In the genomic region with DNA sequence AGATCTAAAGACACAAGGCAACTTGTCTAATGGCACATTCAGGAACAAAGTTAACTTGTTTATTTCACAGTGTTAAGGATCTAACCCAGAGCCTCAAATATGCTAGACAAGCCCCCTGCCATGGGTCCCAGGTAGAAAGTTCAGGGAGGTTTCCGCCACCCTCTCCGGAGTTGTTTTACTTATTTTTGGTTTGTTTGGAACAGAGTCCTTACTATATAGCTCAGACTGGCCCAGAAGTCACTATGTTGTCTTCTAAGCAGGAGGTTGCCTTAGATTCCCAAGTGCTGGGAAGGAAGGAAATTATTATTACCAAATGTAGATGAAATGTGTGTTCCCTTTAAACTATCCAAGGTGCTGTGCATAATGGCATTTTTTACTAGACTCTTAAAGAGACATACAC, we compare ENCODE assay signal across 9 mouse cellular contexts. TPM values are rescaled to one million over a fixed set of nuclear protein-coding genes. Genes with fewer than 3 reads are reported as not detected.
DNase-seq lines count a peak whose midpoint lies in the region; ATAC-seq lines count a peak whose summit lies in the region.
"Had no signal": no experiment of that assay in that cellular context is flagged by ENCODE, and none has a peak within 500 bp of the region (broad histone marks: within the 10 kb centered on the region; RNA-seq: fewer than 3 reads in every experiment).

No protein-coding gene starts in this region.

- no peak overlapping the region for H3K4me3 ChIP-seq in forebrain, embryonic 15.5 days
- H3K4me3 ChIP-seq in liver, embryonic 15.5 days (replicated peaks) = peak overlapping the region; percentile 53

- WGBS in forebrain, embryonic 15.5 days = 45% methylated on average over 2 of the region's 2 CpGs
- WGBS in liver, embryonic 15.5 days (ENCODE audit: insufficient replicate concordance) = 62% methylated on average over 2 of the region's 2 CpGs

- H3K9ac ChIP-seq in forebrain, embryonic 15.5 days (replicated peaks) = no peak overlapping the region
- peak overlapping the region; percentile 0; the same call in 1 of the 2 replicates for H3K9ac ChIP-seq in liver, embryonic 15.5 days

- peak overlapping the region; percentile 45; the same call in 1 of the 2 replicates for H3K4me2 ChIP-seq in forebrain, embryonic 15.5 days (replicated peaks)
- H3K4me2 ChIP-seq in liver, embryonic 15.5 days = peak overlapping the region; percentile 62

- H3K36me3 ChIP-seq in forebrain, embryonic 15.5 days = no peaks in the 10 kb centered on the region
- no peaks in the 10 kb centered on the region for H3K36me3 ChIP-seq in liver, embryonic 15.5 days (replicated peaks)

- H3K27me3 ChIP-seq in forebrain, embryonic 15.5 days = no peaks in the 10 kb centered on the region
- no peaks in the 10 kb centered on the region for H3K27me3 ChIP-seq in liver, embryonic 15.5 days

- no peak for ATAC-seq in forebrain, embryonic 15.5 days (replicated peaks)
- no peak for ATAC-seq in liver, embryonic 15.5 days (ENCODE audit: insufficient read depth)

- H3K9me3 ChIP-seq in forebrain, embryonic 15.5 days = no peaks in the 10 kb centered on the region
- H3K9me3 ChIP-seq in liver, embryonic 15.5 days (replicated peaks) = no peaks in the 10 kb centered on the region

- H3K4me1 ChIP-seq in forebrain, embryonic 15.5 days = peaks cover 15% of the 10 kb centered on the region
- H3K4me1 ChIP-seq in liver, embryonic 15.5 days (replicated peaks) = peaks cover 57% of the 10 kb centered on the region

- no peak overlapping the region for H3K27ac ChIP-seq in forebrain, embryonic 15.5 days (replicated peaks)
- H3K27ac ChIP-seq in liver, embryonic 15.5 days (replicated peaks) = peak overlapping the region; percentile 71

- peak; percentile 21 for DNase-seq in embryo, embryonic 10.5 days (ENCODE audit: low spot score)
- DNase-seq in embryo, embryonic 9.5 days (ENCODE audit: extremely low spot score) = no peak
- peak; percentile 23 for DNase-seq in 416B (ENCODE audit: low read depth)
- DNase-seq in right cerebral cortex, adult 18-20 months = no peak
- DNase-seq in right cerebral cortex, postnatal 10 days (ENCODE audit: low spot score in 2 of 2) = no peak
- no peak for DNase-seq in ovary, adult 18-20 months (ENCODE audit: low spot score)
- DNase-seq: thymus, postnatal 25 days had no signal

RNA-seq across cellular contexts. Expression of gene Zfand6, which starts 9.7 kb away (rescaled TPM):
- 190 and 192 TPM in 2 replicates for polyA plus RNA-seq in forebrain, embryonic 15.5 days (2015; fragmentation: Nextera tagmentation; extraction: Ambion mirVana)
- polyA plus RNA-seq in liver, embryonic 15.5 days (2015; fragmentation: Nextera tagmentation; extraction: Ambion mirVana) = 145 and 154 TPM in 2 replicates

Comparison
In these comparisons a context has a peak if more than half of its experiments do, and no peak if none do; other contexts are left out.
1. DNase-seq: peak in embryo, embryonic 10.5 days (single experiment) and 416B (single experiment); none in embryo, embryonic 9.5 days (single experiment), right cerebral cortex, adult 18-20 months (single experiment), right cerebral cortex, postnatal 10 days (0 of 2) and ovary, adult 18-20 months (single experiment).